Mouse (Mus musculus) liver, postnatal 0 days (tissue): ENCODE results near the gene Snapc4. TPM values are rescaled to one million over a fixed set of nuclear protein-coding genes. Genes with fewer than 3 reads are reported as not detected.
A peak's percentile ranks its signal among the peaks of the same experiment; 100 is the strongest.

Source experiments
- ATAC-seq: fragments of 200-750 bp; cut with Nextera tagmentation; 2 replicates; pipeline ENCODE4 v1.8.0; 2017; ENCODE audit warnings: mild to moderate bottlenecking, moderate library complexity
- DNase-seq: peaks from one replicate; pipeline ENCODE4 v3.0.0-alpha.2; 2016
- H3K27ac ChIP-seq: fragments of 300-500 bp; sonication (generic); 2 replicates; pipeline ENCODE4 v1.5.1; 2014; ENCODE audit warnings: antibody characterized with exemption, moderate library complexity, mild to moderate bottlenecking, low read depth
- H3K27me3 ChIP-seq: fragments of 300-500 bp; sonication (generic); 2 replicates; pipeline ENCODE4 v1.6.1; 2014; ENCODE audit warnings: low read length, control low read depth, mixed read lengths; ENCODE audit not compliant: insufficient read depth
- H3K36me3 ChIP-seq: fragments of 300-500 bp; sonication (generic); replicated peaks from 2 replicates; pipeline ENCODE4 v1.6.1; 2014; ENCODE audit warnings: mild to moderate bottlenecking, control low read depth, low read length, moderate library complexity, mixed read lengths; ENCODE audit not compliant: insufficient read depth
- H3K4me1 ChIP-seq: fragments of 300-500 bp; sonication (generic); 2 replicates; pipeline ENCODE4 v1.6.1; 2014; ENCODE audit warnings: antibody characterized with exemption, mild to moderate bottlenecking, control low read depth; ENCODE audit not compliant: insufficient read depth
- H3K4me2 ChIP-seq: fragments of 300-500 bp; sonication (generic); 2 replicates; pipeline ENCODE4 v1.6.1; 2014; ENCODE audit warnings: low read depth, mild to moderate bottlenecking, low read length, moderate library complexity, mixed read lengths
- H3K4me3 ChIP-seq: fragments of 300-500 bp; sonication (generic); 2 replicates; pipeline ENCODE4 v1.5.1; 2014; ENCODE audit warnings: low read depth, low read length
- H3K9ac ChIP-seq: fragments of 300-500 bp; sonication (generic); replicated peaks from 2 replicates; pipeline ENCODE4 v1.6.1; 2014; ENCODE audit warnings: mild to moderate bottlenecking, moderate library complexity
- H3K9me3 ChIP-seq: fragments of 300-500 bp; sonication (generic); 2 replicates; pipeline ENCODE4 v1.6.1; 2016; ENCODE audit warnings: mild to moderate bottlenecking, control low read depth, low read length, mixed read lengths
- CTCF ChIP-seq: sonication (generic); IDR thresholded peaks from 2 replicates; pipeline ENCODE4 v1.5.1; 2016; ENCODE audit warnings: antibody characterized with exemption, low read depth
- EP300 ChIP-seq: IDR thresholded peaks from 2 replicates; pipeline ENCODE4 v1.6.1; 2016; ENCODE audit warnings: antibody characterized with exemption, low read depth, mild to moderate bottlenecking
- WGBS: fragments of 180-500 bp; shearing (Covaris S2); extraction: QIAGEN DNeasy Blood & Tissue Kit; methylation state at CpG from one replicate; pipeline ENCODE4 v1.1.7; 2014; ENCODE audit not compliant: insufficient replicate concordance; 5-methylcytosine and 5-hydroxymethylcytosine counted together
- polyA plus RNA-seq: library from polyadenylated mRNA; unstranded; fragments of >200 nt; fragmentation: Nextera tagmentation; extraction: Ambion mirVana; gene quantifications from 2 replicates; pipeline ENCODE4 v1.2.1, GENCODE M21; 2015

Gene Snapc4
- polyA plus RNA-seq, 1 experiment from 2014 or later = 5.5 TPM

DNA sequence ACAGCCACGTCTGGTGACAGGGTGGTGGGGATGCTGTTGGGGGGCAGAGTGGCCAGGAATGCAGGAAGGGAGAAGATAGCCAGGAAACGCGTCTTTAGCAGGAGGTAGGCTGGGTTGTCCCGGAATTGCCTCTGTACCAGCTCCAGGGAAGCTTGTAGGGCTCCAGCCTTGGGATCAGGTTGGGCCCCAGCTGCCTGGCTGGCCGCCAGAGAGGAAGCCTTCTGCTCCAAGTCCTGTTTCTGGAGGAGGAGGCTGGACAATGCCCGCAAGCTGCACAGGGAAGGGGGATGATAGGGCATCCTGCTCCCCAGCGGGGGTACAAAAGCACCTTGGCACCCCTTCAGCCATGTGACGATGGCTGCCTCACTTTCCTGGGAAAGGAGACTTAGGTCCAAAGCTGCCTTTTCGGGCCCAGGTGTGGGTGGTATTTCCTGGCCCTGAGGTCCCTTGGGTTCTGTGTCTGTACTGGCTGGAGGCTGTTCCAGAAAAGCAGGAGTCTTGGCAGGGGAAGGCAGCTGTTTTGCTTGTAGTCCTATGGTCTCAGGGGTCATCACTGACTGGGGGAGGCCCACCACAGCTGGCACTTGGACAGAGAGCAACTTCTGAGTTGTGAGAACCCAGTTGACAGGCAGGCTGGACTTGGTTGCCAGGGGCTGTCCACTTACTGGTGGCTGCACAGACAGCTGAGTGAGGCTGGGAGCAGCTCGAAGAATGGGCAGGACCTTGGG is 15.6 kb downstream of the Snapc4 start:
- ATAC-seq = no peak
- H3K27me3 ChIP-seq = no peaks in the 10 kb centered on the region
- H3K4me2 ChIP-seq = no peak overlapping the region
- no peak overlapping the region for H3K9ac ChIP-seq
- no peak overlapping the region for H3K4me3 ChIP-seq
- WGBS = 78% methylated on average over 10 of the region's 10 CpGs
- H3K9me3 ChIP-seq = no peaks in the 10 kb centered on the region
- DNase-seq = peak; percentile 49
- H3K27ac ChIP-seq = no peak overlapping the region
- no peaks in the 10 kb centered on the region for H3K4me1 ChIP-seq
- H3K36me3 ChIP-seq = peaks cover 35% of the 10 kb centered on the region
- TF ChIP-seq CTCF = no peak
- TF ChIP-seq EP300 = no peak

DNA sequence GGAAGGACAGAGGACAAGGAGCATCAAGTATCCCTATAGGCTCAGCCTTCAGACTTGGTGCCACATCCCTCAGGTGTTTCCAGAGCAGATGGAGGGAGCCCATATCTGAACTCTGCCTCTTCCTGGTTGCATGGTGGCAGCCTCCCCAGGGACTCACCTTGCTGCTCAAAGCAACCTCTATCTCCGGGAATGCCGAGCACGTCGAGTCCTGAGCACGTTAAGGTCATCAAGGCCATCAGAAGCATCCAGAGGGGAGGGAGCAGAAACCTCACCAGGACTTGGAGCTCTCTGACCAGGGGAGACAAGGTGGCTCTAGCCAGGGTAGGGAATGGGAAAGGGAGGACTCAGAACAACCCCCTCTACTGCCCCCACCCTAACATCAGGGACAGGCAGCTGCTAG is 17.0 kb downstream of the Snapc4 start:
- no peaks in the 10 kb centered on the region for H3K4me1 ChIP-seq
- DNase-seq = no peak
- no peak overlapping the region for H3K27ac ChIP-seq
- 76% methylated on average over 5 of the region's 5 CpGs for WGBS
- H3K9me3 ChIP-seq = no peaks in the 10 kb centered on the region
- TF ChIP-seq CTCF (no peak), EP300 (no peak)
- H3K27me3 ChIP-seq = no peaks in the 10 kb centered on the region
- peaks cover 24% of the 10 kb centered on the region for H3K36me3 ChIP-seq
- no peak for ATAC-seq
- no peak overlapping the region for H3K4me2 ChIP-seq
- no peak overlapping the region for H3K4me3 ChIP-seq
- no peak overlapping the region for H3K9ac ChIP-seq

DNA sequence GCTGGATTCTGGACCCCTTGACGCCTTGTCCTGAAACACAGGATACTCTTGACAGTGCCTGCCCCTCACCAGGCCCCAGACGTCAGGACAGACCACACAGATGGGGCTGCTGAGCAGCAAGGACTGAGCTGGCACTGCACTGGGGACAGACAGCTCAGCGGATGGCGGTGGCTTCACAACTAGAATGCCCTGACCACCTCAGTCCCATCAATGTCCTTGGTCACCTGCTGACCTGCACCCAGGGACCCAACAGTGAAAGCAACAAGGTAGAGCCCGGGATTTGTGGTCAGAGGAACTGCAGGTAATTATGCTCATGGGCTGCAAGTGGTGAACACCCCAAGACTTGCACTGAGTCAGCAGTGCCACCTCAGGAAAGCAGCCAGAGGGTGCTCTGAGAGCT is 17.5 kb downstream of the Snapc4 start:
- DNase-seq = no peak
- TF ChIP-seq CTCF = no peak
- no peak for TF ChIP-seq EP300
- Histone ChIP-seq H3K27ac (no peak overlapping the region), H3K9ac (no peak overlapping the region), H3K36me3 (peaks cover 19% of the 10 kb centered on the region), H3K27me3 (no peaks in the 10 kb centered on the region), H3K4me1 (no peaks in the 10 kb centered on the region), H3K9me3 (no peaks in the 10 kb centered on the region), H3K4me2 (no peak overlapping the region), H3K4me3 (no peak overlapping the region)
- ATAC-seq = no peak
- WGBS = 78% methylated on average over 5 of the region's 5 CpGs

DNA sequence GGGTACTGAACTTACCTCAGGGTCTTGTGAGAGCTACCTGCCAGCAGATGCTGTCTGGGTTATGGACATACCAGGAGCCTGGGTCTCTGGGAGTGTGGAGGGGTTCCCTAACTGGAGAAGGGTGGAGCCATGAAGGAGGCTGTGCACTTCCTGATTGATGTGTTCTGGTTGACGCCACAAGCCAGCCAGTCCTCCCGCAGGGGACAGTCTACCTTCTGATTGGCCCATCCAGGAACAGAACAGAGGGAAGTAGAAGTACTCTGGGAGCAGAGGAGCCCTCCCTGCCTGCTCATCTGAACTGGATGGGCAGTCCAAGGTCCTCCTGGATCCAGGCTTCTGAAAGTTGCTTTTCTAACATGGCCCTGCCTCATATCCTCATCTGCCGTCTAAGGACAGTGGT is 19.7 kb downstream of the Snapc4 start, which contains the start of gene Card9:
Card9 (minus strand) TSS at position 147 of the 400 bp plus-strand sequence.
- TF ChIP-seq EP300 (no peak), CTCF (no peak)
- Histone ChIP-seq H3K9ac (no peak within 1 kb of the TSS), H3K4me1 (no peaks in the 10 kb centered on the region), H3K27ac (peak within 1 kb of the TSS; percentile 4), H3K36me3 (peaks cover 3% of the 10 kb centered on the region), H3K4me3 (peak within 1 kb of the TSS; percentile 33), H3K27me3 (no peaks in the 10 kb centered on the region), H3K9me3 (no peaks in the 10 kb centered on the region), H3K4me2 (peak within 1 kb of the TSS; percentile 59)
- DNase-seq = no peak
- WGBS = 16% methylated on average over 3 of the region's 3 CpGs
- peak; percentile 43 for ATAC-seq

DNA sequence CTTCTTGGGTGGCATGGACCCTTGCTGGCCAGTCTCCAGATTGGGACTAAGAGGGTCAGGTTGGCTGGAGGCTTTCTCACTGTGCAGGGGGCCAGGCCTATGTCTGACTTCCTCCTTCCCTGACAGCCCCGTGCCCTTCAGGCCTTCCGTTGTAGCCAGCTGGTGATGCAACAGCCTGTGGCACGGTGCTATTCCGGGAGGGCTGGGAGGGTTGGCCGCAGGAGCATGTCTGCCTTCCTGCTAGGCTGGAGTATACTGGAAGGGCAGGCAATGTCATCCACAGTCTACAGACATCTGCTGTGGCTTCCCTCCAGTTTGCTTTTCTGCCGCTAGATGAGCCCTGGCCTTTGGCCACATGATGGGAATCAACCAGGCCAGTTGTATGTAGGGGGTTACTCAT is 20.5 kb downstream of the Snapc4 start:
- Histone ChIP-seq H3K4me3 (peak overlapping the region; percentile 33), H3K9ac (no peak overlapping the region), H3K4me2 (peak overlapping the region; percentile 59), H3K4me1 (no peaks in the 10 kb centered on the region), H3K27me3 (no peaks in the 10 kb centered on the region), H3K27ac (peak overlapping the region; percentile 4; the same call in 1 of the 2 replicates), H3K9me3 (no peaks in the 10 kb centered on the region), H3K36me3 (peaks cover 4% of the 10 kb centered on the region)
- WGBS = 20% methylated on average over 6 of the region's 6 CpGs
- DNase-seq (peak; percentile 58), ATAC-seq (peak; percentile 59)
- TF ChIP-seq CTCF (no peak), EP300 (no peak)

DNA sequence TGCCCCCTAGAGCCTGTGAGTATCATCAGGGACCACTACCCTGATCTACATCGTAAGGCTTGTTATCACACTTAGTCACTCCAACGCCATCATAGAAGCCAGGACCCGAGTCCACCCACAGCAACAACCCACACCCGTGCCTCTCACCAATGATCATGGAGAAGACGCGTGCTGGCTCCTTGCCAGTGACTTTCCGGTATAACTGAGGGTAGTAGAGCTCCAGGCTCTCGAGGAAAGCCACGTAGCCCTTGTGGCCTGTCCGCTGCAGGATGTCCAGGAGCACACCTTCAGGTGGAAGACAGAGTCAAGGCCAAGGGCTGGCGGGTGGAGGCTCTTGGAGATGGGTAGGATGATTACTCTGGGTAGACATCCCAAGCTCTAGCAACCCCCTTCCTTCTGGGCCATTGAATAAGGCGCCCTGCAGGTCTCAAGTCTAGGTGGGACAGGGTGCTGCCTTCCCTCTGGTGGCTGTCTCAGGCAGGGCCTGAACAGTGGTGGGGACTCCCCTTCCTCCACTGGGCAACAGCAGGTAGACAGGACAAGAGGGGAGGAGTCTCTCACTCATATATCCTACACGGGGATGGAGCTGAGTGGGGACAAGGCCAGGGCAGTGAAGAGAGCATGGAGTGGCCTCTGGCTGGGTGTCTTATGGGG is 21.7 kb downstream of the Snapc4 start:
- H3K4me1 ChIP-seq = no peaks in the 10 kb centered on the region
- no peak for TF ChIP-seq EP300
- no peak for TF ChIP-seq CTCF
- WGBS = 78% methylated on average over 13 of the region's 13 CpGs
- H3K4me2 ChIP-seq = no peak overlapping the region
- ATAC-seq (no peak), DNase-seq (no peak)
- no peak overlapping the region for H3K27ac ChIP-seq
- no peak overlapping the region for H3K9ac ChIP-seq
- H3K9me3 ChIP-seq = no peaks in the 10 kb centered on the region
- peaks cover 4% of the 10 kb centered on the region for H3K36me3 ChIP-seq
- no peak overlapping the region for H3K4me3 ChIP-seq
- H3K27me3 ChIP-seq = no peaks in the 10 kb centered on the region
